Mouse (Mus musculus): ENCODE measurements around the gene Olfr1181.
"Not testable (repeated sequence)": the region's sequence is repeated elsewhere in the genome, so short reads cannot be mapped to it uniquely, and the experiment has no call there.

Gene Olfr1181

GRCm38 (mm10) chr2:88426071-88426470, at the start of gene Olfr1181:
TSS of gene Olfr1181 (minus strand) at chr2:88426171.
- no peak for DNase-seq

- not testable (repeated sequence) for DNase-seq
These were observed 28.6 kb upstream of the Olfr1181 start, which contains the start of gene Olfr1183 for GRCm38 (mm10) chr2:88454567-88454966. TSS of gene Olfr1183 (plus strand) at chr2:88454867.

- DNase-seq, result no peak
These were observed 23.1 kb upstream of the Olfr1181 start, which contains the start of gene Gm13757 for GRCm38 (mm10) chr2:88449031-88449430. TSS of gene Gm13757 (minus strand) at chr2:88449131.

- no peak for DNase-seq
These were observed 6.9 kb downstream of the Olfr1181 start, which contains the start of gene Olfr1180 for GRCm38 (mm10) chr2:88419051-88419450. TSS of gene Olfr1180 (minus strand) at chr2:88419151.

GRCm38 (mm10) chr2:88406353-88406752, 19.6 kb downstream of the Olfr1181 start, which contains the start of gene Olfr1179:
TSS of gene Olfr1179 (minus strand) at chr2:88406453.
- DNase-seq, result no peak

GRCm38 (mm10) chr2:88386762-88387161, 39.2 kb downstream of the Olfr1181 start, which contains the start of gene Olfr1178:
TSS of gene Olfr1178 (plus strand) at chr2:88387062.
- no peak for DNase-seq

Data from kidney, adult 8-10 months (tissue).